Mouse (Mus musculus): ENCODE results near the gene Slc6a1.

The Slc6a1 gene

GRCm38 (mm10) chr6:114354635-114355034, 72.2 kb downstream of the Slc6a1 start:
- in situ Hi-C loops (cut with MboI, MseI): no loop called here

- in situ Hi-C loops (cut with MboI, MseI): no loop called here
Measured at GRCm38 (mm10) chr6:114358171-114358570, 75.7 kb downstream of the Slc6a1 start.

- in situ Hi-C loops (cut with MboI, MseI): no loop called here
Measured at GRCm38 (mm10) chr6:114362355-114362754, 79.9 kb downstream of the Slc6a1 start.

GRCm38 (mm10) chr6:114363740-114364139, 81.3 kb downstream of the Slc6a1 start:
- in situ Hi-C loops (cut with MboI, MseI): no loop called here

- in situ Hi-C loops (cut with MboI, MseI): no loop called here
Measured at GRCm38 (mm10) chr6:114364734-114365133, 82.3 kb downstream of the Slc6a1 start.

- in situ Hi-C loops (cut with MboI, MseI): no loop called here
Measured at GRCm38 (mm10) chr6:114366191-114366590, 83.8 kb downstream of the Slc6a1 start.
